Mouse (Mus musculus) liver, adult 2 months (tissue): ENCODE data around the gene Dtx3. TPM values are rescaled to one million over a fixed set of nuclear protein-coding genes. Genes with fewer than 3 reads are reported as not detected.

Experiments used
- DNase-seq: peaks from one replicate; pipeline ENCODE4 v3.0.0-alpha.2; 2011; ENCODE audit warnings: low read depth, low spot score; ENCODE audit errors: extremely low read depth
- H3K27ac ChIP-seq: fragments of 200-500 bp; replicated peaks from 2 replicates; pipeline ENCODE4 v1.5.1; 2012; ENCODE audit warnings: low read depth, mild to moderate bottlenecking, control low read depth, inconsistent platforms, low read length; ENCODE audit not compliant: insufficient read depth
- H3K27me3 ChIP-seq: fragments of 200-500 bp; 2 replicates; pipeline ENCODE4 v1.6.1; 2012; ENCODE audit warnings: mild to moderate bottlenecking, moderate library complexity, low read length, inconsistent platforms; ENCODE audit not compliant: control insufficient read depth, insufficient read depth
- H3K36me3 ChIP-seq: fragments of 200-500 bp; 2 replicates; pipeline ENCODE4 v1.6.1; 2012; ENCODE audit warnings: low read length, inconsistent platforms; ENCODE audit not compliant: control insufficient read depth, insufficient read depth
- H3K4me1 ChIP-seq: fragments of 200-500 bp; 2 replicates; pipeline ENCODE4 v1.6.1; 2011; ENCODE audit warnings: low read length; ENCODE audit not compliant: control insufficient read depth, insufficient read depth
- H3K4me3 ChIP-seq: fragments of 200-500 bp; 2 replicates; pipeline ENCODE4 v1.5.1; 2011; ENCODE audit warnings: low read depth, mild to moderate bottlenecking, control low read depth, low read length, moderate library complexity; ENCODE audit not compliant: insufficient read depth
- H3K79me2 ChIP-seq: fragments of 200-500 bp; 2 replicates; pipeline ENCODE4 v1.6.1; 2012; ENCODE audit warnings: inconsistent platforms, mild to moderate bottlenecking, low read length, moderate library complexity; ENCODE audit not compliant: control insufficient read depth, insufficient read depth
- H3K9ac ChIP-seq: fragments of 200-500 bp; 2 replicates; pipeline ENCODE4 v1.6.1; 2012; ENCODE audit warnings: low read depth, mild to moderate bottlenecking, control low read depth, inconsistent platforms, low read length
- CTCF ChIP-seq: fragments of 200-500 bp; IDR thresholded peaks from 2 replicates; pipeline ENCODE4 v1.5.1; 2011; ENCODE audit warnings: low read depth, low read length, control low read depth
- POLR2A ChIP-seq: fragments of 200-500 bp; IDR thresholded peaks from 2 replicates; pipeline ENCODE4 v1.6.1; 2011; ENCODE audit warnings: low read length, control low read depth; ENCODE audit not compliant: insufficient read depth; ENCODE audit errors: extremely low read depth
- WGBS: fragments of 180-500 bp; shearing (Covaris S2); methylation state at CpG from one replicate; pipeline ENCODE4 v1.1.7; 2018; 5-methylcytosine and 5-hydroxymethylcytosine counted together
- polyA plus RNA-seq: library from polyadenylated mRNA; depleted of rRNA; stranded (reverse); fragments of >200 nt; gene quantifications from 2 replicates; pipeline ENCODE4 v1.2.3, GENCODE M21; 2012
- total RNA-seq: library from RNA; depleted of rRNA; stranded (reverse); fragments of >200 nt; gene quantifications from 2 replicates; pipeline ENCODE4 v1.2.3, GENCODE M21; 2014

The Dtx3 gene
- total and polyA plus RNA-seq, 2 experiments: 1.5 to 10.0 TPM

DNA sequence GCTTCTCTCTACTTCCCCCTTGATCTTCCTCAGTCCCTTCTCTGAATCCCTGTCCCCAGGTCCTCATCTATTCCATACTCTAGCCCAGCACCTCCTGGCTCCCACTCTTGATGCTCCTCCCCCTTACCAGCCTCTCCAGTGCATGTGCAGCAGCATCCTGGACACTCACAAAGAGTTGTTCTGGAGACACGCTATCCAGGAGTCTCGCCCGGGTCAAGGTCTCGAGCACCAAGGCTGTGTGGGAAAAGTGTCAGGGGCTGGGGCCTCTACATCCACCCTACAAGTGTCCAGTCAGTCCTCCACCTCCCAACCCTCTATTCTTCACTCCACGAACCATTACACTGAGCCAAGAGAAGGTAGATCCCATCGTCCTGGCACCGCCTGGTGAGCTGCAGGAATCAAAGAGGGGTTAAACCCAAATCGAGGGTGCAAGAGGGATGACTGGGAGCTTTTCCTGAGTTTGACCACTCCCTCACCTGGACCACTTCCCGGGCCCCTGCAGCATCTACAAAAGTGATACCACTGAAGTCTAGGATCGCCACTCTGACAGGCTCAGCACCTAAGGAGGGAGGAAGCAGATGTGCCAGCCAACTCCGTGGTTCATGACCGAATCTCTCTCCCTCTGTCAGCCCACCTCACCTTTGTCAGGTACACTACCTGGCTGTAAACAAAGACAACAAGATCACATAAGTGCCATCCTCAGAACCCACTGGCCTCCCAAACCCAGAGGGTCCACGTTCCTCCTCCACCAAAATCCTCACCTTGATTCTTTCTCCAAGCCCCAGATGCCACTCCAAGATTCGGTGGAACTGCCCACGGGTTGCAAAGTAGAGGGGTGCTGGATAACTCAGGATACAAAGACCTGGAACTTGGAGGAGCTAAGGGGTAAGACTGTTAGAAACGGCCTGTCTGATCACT is 22.1 kb downstream of the Dtx3 start:
- H3K36me3 ChIP-seq: peaks cover 8% of the 10 kb centered on the region; the same call in 1 of the 2 replicates
- peaks cover 3% of the 10 kb centered on the region; the same call in 1 of the 2 replicates for H3K27me3 ChIP-seq
- no peak for DNase-seq
- TF ChIP-seq CTCF (no peak), POLR2A (no peak)
- H3K9ac ChIP-seq: no peak overlapping the region
- no peaks in the 10 kb centered on the region; the same call in 1 of the 2 replicates for H3K4me1 ChIP-seq
- WGBS: 68% methylated on average over 16 of the region's 16 CpGs
- no peaks in the 10 kb centered on the region for H3K79me2 ChIP-seq
- no peak overlapping the region for H3K4me3 ChIP-seq
- no peak overlapping the region for H3K27ac ChIP-seq

DNA sequence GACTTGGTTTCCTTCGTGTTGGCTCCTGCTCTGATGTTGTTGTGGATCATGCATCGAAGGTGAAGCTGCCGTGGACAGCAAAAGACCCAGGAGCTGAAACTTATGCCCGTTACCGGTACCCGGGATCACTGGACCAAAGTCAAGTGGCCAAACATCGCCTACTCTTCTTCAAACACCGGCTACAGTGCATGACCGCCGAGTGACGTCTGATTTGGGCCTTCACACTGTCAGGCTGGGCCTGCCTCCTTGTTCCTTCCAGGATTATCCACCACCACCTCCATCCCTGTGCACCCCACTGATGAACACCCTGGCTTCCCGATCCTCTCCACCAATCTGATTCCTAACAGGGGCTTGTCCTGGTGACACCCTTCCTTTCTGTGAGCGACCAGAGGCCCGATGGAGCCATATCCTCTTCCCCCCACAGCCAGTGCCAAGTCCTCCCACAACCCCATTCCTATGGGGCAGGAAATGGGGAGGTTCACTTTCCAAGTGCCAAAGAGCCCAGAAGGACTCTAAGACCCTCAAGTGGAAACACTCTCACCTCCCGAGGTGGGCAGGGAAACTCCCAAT is 23.8 kb downstream of the Dtx3 start:
- TF ChIP-seq CTCF: no peak
- TF ChIP-seq POLR2A: no peak
- Histone ChIP-seq H3K4me3 (no peak overlapping the region), H3K36me3 (peaks cover 8% of the 10 kb centered on the region; the same call in 1 of the 2 replicates), H3K27ac (no peak overlapping the region), H3K79me2 (no peaks in the 10 kb centered on the region), H3K9ac (no peak overlapping the region), H3K27me3 (no peaks in the 10 kb centered on the region), H3K4me1 (peaks cover 12% of the 10 kb centered on the region)
- 84% methylated on average over 15 of the region's 15 CpGs for WGBS
- DNase-seq: no peak

GRCm38 (mm10) chr10:127170837-127171272 is 24.7 kb downstream of the Dtx3 start:
- no peak overlapping the region for H3K9ac ChIP-seq
- H3K27ac ChIP-seq: no peak overlapping the region
- peak; percentile 38 for DNase-seq
- peaks cover 14% of the 10 kb centered on the region for H3K4me1 ChIP-seq
- 0 out of 2 replicates have a peak, but pooled peaks cover 2% of the 10 kb centered on the region for H3K79me2 ChIP-seq
- peak; percentile 89 for TF ChIP-seq CTCF
- no peak for TF ChIP-seq POLR2A
- H3K36me3 ChIP-seq: peaks cover 8% of the 10 kb centered on the region; the same call in 1 of the 2 replicates
- H3K4me3 ChIP-seq: peak overlapping the region; percentile 1; the same call in 1 of the 2 replicates
- H3K27me3 ChIP-seq: no peaks in the 10 kb centered on the region
- 29% methylated on average over 29 of the region's 29 CpGs for WGBS

DNA sequence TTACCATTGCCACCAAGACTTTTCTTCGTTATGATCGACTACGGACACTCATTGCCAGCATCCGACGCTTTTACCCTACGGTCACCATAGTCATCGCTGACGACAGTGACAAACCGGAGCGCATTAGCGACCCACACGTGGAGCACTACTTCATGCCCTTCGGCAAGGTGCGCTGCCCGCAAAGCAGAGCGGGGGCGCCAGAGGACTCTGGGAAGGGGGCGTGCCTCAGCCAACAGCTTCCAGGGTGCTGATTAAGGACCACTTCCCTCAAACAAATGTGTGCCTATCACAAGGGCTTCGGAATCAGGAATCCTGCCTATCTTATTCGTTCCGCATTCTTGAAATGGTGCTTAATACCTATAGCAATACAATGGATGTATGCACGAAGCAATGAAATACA is 25.5 kb downstream of the Dtx3 start:
- Histone ChIP-seq H3K27me3 (no peaks in the 10 kb centered on the region), H3K4me3 (no peak overlapping the region), H3K79me2 (peaks cover 10% of the 10 kb centered on the region; the same call in 1 of the 2 replicates), H3K27ac (no peak overlapping the region), H3K4me1 (peaks cover 14% of the 10 kb centered on the region), H3K9ac (no peak overlapping the region), H3K36me3 (peaks cover 8% of the 10 kb centered on the region; the same call in 1 of the 2 replicates)
- DNase-seq: no peak
- no peak for TF ChIP-seq CTCF
- WGBS: 79% methylated on average over 22 of the region's 22 CpGs

- H3K79me2 ChIP-seq: peaks cover 10% of the 10 kb centered on the region; the same call in 1 of the 2 replicates
- H3K27ac ChIP-seq: peak overlapping the region; percentile 98
- 0 out of 2 replicates have a peak, but pooled peaks have one; percentile 31 for TF ChIP-seq POLR2A
- TF ChIP-seq CTCF: no peak
- WGBS: 11% methylated on average over 10 of the region's 10 CpGs
- H3K9ac ChIP-seq: peak overlapping the region; percentile 95
- no peaks in the 10 kb centered on the region for H3K27me3 ChIP-seq
- peaks cover 17% of the 10 kb centered on the region for H3K4me1 ChIP-seq
- peaks cover 8% of the 10 kb centered on the region; the same call in 1 of the 2 replicates for H3K36me3 ChIP-seq
- DNase-seq: peak; percentile 97
- H3K4me3 ChIP-seq: peak overlapping the region; percentile 2; the same call in 1 of the 2 replicates
Observed at GRCm38 (mm10) chr10:127167614-127168192, 27.8 kb downstream of the Dtx3 start.
